Mouse (Mus musculus): ENCODE results near the gene Plaur.

DNA sequence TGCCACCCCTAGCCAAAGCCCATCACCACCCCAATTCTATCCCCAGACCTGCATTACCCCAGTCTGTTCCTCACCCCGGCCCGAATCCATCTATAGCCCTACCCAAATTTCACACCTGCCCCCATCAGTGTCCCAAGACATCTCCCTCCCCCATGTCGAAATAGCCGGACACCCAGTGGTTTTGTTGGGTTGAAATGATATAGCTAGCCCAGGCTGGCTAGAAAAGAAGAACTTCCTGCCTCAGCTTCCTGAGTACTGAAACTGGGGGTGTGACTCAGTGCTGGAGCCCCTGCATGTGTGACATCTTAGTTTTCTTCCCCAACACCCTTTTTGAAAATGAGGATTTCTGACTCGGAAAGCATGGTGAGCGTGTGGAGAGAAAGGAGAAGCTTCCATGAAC, 4.6 kb downstream of the Plaur start:
- TF ChIP-seq CTCF (IDR thresholded peaks at IDR 0.05; ENCODE audit: low read depth, low read length) (no peak), POLR2A (IDR thresholded peaks at IDR 0.05; ENCODE audit: insufficient read depth, low read length) (no peak)
